Mouse (Mus musculus): ENCODE measurements around the gene Enox1. TPM values are rescaled to one million over a fixed set of nuclear protein-coding genes. Genes with fewer than 3 reads are reported as not detected.

Gene Enox1
- total RNA-seq, 1 experiment from 2014 or later: not detected

- no peak for ATAC-seq (replicated peaks; ENCODE audit: low read depth, poor library complexity, severe bottlenecking)
Observed at GRCm38 (mm10) chr14:77707279-77707678, 550.7 kb downstream of the Enox1 start.

- ATAC-seq (replicated peaks; ENCODE audit: low read depth, poor library complexity, severe bottlenecking): no peak
Observed at GRCm38 (mm10) chr14:77708354-77709150, 552.0 kb downstream of the Enox1 start.

- ATAC-seq (replicated peaks; ENCODE audit: low read depth, poor library complexity, severe bottlenecking): no peak
Observed at GRCm38 (mm10) chr14:77714931-77715535, 558.5 kb downstream of the Enox1 start.

DNA sequence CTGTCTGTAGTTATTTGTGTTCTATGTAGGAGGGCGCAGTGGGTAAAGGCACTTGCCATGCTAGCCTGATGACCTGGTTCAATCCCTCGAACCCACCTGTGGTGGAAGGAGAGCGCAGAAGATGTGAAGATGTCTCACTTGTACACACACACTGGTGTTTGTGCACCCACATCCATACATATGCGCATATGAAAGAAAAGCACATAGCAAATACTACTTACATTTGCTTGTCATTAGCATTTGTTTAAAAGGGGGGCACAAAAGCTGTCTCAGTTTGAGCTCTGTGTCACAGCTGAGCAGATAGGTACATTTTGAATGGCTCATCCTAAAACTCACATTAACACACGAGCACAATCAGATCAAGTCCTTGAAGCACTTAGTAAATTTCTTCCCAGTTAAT is 560.4 kb downstream of the Enox1 start:
- no peak for ATAC-seq (replicated peaks; ENCODE audit: low read depth, poor library complexity, severe bottlenecking)

GRCm38 (mm10) chr14:77718814-77719213 is 562.3 kb downstream of the Enox1 start:
- no peak for ATAC-seq (replicated peaks; ENCODE audit: low read depth, poor library complexity, severe bottlenecking)

DNA sequence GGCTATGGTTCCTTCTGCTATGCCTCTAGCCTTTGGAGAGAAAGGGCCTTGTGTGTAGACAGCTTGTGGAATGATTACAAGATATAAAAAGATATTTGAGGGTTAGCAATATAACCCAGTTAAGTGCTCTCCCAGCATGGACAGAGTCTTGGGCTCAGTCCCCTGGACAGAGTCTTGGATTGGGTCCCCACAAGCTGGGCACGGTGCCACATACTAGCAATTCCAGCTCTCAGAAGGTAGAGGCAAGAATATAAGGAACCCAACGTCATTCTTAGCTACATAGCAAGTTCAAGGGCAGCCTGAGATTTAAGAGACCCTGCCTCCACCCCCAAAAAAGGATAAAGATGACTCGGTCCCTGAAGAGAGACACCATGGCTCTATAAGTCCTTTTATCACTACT is 581.5 kb downstream of the Enox1 start:
- ATAC-seq (replicated peaks; ENCODE audit: low read depth, poor library complexity, severe bottlenecking): no peak

DNA sequence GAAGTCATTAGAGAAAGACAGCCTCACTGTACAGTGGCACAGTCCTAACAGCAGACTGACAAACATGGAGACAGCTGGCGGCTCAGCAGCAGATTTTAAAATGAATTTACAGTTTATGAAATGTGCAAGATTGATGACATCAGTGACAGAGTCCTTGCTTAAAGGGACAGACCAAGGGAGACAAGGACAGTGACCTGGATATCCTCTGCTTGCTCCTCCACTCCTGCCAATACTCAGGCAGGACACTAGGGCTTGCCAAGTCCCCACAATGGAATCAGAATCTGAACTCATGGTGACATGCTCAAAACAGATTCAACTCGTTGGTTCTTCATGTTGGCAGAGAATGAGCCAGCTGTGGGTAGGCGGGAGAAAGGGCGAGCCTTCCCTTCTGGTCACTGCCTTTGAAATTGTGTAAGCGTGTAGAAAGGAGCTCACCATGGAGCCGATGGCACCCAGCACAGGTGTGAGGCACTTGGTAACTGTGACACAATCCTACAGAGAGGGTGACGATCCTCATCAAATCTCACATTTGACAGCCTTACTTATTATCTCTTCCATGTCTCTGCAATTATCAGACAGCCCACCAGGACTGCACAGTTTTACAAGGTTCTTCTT is 582.3 kb downstream of the Enox1 start:
- ATAC-seq (replicated peaks; ENCODE audit: low read depth, poor library complexity, severe bottlenecking): no peak

DNA sequence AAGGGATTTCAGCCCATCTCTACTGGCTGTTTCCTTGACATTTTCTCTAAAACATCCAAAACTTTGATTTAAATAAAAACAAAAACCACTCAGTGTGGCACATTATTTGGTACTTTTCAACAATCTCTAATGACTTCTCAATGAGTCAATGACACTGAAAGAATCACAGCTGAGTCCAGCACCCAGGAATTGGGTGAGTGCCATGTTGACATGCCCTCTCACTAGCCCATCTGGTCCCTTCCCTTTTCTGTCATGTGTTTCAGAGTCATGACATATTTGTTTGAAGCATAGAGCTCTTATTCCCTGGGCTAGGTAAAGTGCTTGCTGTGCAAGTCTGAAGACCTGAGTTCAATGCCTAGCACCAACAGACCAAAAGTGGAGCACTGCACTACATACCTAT is 582.8 kb downstream of the Enox1 start:
- ATAC-seq (replicated peaks; ENCODE audit: low read depth, poor library complexity, severe bottlenecking): no peak

DNA sequence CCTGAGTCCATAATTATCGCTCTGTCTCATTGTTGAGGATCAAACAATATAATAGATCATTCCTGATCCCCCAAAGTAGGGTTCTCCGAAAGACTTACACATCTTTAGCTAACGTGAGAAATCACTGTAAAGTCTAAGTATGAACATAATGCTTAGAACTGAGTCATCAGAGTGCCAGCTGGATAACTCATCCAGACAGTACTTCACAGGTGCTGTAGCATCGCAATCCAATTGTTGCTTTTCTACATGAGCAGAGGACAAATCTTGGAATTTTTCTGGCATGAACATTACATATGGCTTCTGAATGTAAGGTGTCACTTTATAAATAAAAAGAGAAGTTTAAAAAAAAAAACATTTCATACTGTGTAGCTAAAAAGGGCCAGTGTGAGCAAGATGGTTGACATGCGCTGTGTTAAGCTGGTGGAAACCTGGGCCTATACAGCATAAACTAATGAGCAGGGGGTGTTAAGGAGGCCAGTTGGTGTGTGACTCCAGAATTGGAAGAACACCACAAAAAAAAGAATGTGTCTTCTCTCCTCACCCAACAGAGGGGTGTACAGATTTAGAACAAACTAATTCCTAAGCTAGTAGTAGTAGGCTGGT is 588.2 kb downstream of the Enox1 start:
- ATAC-seq (replicated peaks; ENCODE audit: low read depth, poor library complexity, severe bottlenecking): no peak

DNA sequence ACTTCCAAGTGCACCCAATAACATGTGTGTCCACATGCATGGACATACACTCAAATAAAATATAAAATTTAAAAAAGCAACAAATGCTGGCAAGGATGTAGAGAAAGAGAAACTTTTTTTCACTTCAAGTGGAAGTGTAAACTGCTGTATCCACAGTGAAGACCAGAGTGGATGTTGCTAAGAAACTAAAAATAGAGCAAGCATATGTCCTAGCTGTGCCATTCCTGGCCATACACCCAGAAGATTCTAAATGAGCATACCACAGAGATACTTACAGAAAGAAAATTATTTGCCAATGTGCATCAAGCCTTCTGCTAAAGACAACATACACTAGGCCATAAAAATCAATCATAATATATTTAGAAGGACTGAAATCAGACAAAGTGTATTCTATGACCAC is 592.4 kb downstream of the Enox1 start:
- ATAC-seq (replicated peaks; ENCODE audit: low read depth, poor library complexity, severe bottlenecking): no peak

Other genes with a start within 250 kb of the Enox1 start
- gene Ccdc122, start 120.0 kb upstream of the Enox1 start, total RNA-seq (2017): 19.4 and 26.2 TPM in 2 replicates
- 8.4 and 10.0 TPM in 2 replicates for gene Lacc1, start 119.9 kb upstream of the Enox1 start, total RNA-seq (2017)